Mouse (Mus musculus): ENCODE measurements at regions not wholly inside any gene's neighbourhood (a gene's known extent, or its start where the extent isn't known, plus 50 kb on each side); places are given as distances from the start of the nearest gene placed in this dataset.

DNA sequence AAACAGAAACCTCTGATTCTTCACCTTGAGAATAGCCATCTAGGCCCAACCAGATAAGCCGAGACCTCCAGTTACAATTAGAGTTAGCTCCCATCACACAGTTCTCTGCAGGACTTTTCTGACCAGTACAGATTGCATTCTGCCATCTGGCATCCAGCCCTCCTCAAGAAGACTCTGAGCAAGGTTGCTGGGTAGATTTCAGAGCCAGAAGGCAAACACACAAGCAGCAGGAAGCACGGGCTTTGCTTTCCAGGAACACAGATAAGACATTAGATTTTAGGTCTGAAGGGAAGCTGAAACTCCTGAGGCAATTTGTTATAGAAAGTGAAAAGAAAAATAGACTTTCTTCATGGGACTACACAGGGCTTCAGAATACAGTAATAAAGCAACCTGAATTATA is 630.9 kb upstream of the Intu start:
- ATAC-seq (ENCODE audit: insufficient number of reproducible peaks, low FRiP score, low TSS enrichment): no peak

DNA sequence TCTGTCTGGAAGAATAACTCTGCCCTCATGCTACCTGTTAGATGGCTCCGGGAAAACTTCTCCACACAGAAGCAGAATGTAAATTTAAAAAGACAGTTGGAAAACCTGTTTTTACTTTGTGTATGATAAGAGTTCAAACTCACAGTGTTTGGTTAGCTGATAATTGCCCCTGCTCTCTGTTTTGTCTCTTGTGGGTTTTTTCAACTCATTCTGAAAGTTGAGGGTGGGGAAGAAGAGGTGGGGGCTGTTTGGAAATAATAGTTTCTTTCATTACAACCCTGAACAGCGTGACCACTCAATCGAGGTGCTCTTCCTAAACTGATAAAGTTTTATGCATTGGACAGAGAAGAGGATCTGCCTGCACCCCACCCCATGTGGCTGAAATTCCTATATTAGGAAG is 626.7 kb upstream of the Intu start:
- no peak for ATAC-seq (ENCODE audit: insufficient number of reproducible peaks, low FRiP score, low TSS enrichment)

DNA sequence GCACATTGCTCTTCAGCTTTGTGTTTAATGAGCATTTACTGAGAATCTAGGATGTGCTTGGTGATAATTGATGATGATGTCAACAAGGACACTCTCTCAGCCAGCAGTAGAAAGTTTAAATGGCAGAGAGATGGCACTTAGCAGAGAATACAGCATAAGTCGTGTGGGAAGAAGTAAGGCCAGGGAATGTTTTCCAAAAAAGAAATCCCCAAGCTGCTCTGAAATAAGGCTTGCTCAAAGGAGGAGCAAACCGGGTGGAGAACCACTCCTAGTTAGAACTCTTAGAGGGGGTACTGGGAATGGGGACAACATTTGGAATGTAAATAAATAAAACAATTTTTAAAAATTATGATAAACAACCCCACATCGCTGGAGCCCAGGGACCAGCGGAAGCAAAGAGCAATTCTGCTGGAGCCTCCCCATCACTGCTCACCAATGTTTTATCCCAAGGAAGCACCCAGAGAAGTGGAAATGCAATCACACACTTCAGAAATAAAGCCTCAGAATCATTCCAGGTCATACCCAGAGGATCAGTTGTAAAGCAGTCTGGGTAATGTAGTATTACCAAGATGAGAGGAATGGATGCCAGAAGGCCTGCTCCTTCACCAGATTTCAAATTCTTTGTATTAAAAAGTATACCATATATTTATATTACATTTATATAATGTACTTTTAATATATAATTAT is 622.3 kb upstream of the Intu start:
- ATAC-seq (ENCODE audit: insufficient number of reproducible peaks, low FRiP score, low TSS enrichment): no peak

DNA sequence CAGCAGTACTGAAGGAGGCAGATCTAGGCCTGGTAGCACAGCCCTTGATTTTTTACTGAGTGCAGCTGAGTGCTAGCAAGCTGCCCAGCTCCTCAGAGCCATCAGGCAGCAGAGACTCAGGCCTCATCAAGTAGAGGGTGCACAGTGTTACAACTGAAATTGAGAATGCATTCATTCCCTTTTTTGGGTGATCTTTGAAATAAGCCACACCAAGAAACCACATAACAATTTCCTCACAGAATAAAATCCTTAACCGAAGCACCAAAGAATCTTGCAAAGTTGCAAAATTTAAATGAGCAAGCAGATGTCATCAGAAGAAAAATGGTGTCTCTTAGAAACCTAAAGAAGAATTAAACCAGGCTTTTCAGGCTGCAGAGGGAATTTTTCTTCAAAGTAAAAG is 621.4 kb upstream of the Intu start:
- no peak for ATAC-seq (ENCODE audit: insufficient number of reproducible peaks, low FRiP score, low TSS enrichment)

DNA sequence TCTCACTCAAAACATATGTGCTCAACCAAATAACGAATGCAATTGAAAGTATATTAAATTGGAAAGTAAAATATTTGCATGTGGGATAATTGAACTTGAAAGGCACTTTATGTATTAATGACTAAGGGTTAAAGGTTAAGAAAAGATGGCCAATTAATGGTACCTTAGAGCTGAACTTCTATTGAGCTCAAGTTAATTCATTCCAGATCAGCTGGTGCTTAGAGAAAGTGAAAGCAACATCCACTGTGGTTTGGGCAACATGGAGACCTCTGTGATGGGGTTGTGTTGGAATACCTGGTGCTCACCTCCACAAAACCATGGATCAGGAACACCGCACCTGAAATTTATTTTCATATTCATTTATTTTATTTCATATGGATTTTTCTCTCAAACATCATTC is 612.5 kb upstream of the Intu start:
- no peak for ATAC-seq (ENCODE audit: insufficient number of reproducible peaks, low FRiP score, low TSS enrichment)

DNA sequence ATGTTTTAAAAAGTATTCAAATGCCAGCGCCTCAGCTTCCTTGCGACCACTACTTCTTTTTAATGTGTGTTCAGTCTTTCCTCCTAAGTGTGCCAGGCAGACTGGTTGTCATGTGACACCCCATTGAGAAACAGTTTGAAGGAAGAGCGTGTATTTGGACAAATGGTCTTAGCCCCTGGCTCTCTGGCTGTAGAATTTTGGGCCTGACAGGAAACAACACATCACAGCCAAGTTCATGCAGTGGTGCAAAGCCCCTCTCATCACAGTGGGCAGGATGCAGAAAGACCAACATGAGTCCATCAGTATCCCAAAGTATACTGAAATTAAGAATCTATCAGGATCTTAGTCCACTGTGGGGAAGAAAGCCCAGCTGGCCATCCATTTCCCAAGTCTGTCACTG is 605.6 kb upstream of the Intu start:
- ATAC-seq (ENCODE audit: insufficient number of reproducible peaks, low FRiP score, low TSS enrichment): no peak

DNA sequence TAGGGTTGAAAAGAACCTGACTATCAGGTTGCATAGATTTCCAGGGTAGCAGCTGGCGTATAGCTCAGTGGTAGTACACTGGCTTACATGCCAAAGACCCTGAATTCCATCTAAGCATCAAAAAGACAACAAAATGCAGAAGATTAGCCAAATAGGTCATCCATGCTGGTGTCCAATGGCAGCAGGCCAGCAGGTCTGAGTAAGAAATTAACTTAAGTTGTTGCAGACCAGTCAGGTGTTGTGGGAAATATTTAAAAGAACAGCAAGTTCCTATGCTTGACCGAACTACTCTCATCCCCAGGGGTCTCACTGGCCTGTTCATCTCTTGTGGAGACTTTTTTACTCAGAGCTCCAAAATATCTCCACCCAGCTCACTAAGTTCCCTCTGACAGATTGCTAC is 602.7 kb upstream of the Intu start:
- ATAC-seq (ENCODE audit: insufficient number of reproducible peaks, low FRiP score, low TSS enrichment): no peak

DNA sequence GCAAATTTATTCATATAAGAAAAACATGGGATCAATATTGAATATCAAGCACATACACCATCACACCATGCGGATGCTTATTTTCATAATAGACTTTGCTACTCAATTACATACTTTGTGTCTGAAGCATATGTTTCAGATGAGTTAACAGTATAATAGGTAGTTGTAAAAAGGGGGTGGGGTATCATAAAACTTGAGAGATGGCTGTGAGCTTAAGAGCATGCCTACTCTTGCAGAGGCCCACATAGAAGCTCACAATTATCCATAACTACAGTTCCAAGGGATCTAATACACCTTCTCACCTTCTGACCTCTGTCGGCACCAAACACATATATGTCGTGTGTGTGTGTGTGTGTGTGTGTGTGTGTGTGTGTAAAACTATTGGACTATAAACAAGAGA is 597.7 kb upstream of the Intu start:
- no peak for ATAC-seq (ENCODE audit: insufficient number of reproducible peaks, low FRiP score, low TSS enrichment)

DNA sequence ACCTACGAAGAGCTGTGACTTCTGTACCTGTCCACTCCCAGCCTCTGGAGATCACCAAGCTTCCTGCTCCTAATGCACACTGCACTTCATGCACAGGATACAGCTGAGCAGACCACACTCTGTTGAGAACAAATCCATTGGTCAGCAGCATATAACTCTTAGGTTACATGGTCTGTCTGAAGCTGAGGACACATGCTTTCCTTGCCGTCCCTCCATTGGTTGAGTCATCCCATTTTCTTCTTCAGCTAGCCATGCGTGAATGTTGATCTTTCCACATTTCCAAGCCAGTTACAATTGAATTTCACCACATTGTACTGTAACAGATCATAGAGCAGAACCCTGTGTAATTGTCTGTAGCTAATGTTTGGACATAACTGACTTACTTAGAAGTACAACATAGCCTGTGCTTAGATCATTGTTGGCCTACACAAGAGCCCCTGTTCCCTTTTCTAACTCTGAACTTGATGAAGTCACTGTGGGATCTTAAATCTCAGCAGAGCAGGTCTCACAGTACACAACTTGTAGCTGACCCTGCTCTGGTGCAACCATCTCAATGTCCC is 593.3 kb upstream of the Intu start:
- ATAC-seq (ENCODE audit: insufficient number of reproducible peaks, low FRiP score, low TSS enrichment): no peak

DNA sequence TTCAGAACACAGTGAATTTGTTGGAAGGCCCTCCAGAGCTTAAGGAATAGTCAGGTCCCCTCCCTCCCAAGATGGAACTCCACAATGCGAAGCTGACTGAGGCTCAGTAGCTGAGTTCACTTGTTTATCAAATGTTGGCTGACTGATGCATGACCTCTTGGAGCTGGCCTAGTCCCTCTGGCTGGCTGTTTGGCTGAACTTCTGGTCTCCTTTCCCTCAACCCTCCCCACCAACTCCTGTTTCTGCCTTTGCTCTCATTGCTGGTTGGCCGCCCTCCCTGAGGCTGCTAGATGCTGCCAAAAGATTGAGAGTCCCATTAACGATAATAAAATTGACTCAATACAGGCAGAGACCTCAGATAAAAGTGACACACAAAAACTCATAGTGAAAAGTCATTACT is 586.5 kb upstream of the Intu start:
- ATAC-seq (ENCODE audit: insufficient number of reproducible peaks, low FRiP score, low TSS enrichment): no peak

DNA sequence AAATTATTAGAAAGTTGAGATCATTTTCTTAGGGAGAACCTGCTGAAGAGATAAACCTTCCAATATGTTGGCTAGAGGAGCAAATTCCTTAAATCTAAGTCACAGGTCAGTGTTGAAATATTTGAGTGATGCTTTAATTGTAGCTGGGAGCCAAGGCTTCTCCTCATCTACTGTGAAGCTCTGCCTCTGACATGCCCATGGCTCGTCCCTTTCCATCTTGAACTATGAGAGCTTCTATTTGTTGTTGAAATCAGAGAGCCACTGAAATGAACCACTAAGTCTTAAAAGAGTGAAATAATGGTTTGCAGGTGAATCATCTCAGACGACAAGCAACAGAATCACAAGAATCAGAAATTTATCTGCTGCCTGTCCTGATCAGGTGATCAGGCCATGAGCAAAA is 579.0 kb upstream of the Intu start:
- ATAC-seq (ENCODE audit: insufficient number of reproducible peaks, low FRiP score, low TSS enrichment): no peak

DNA sequence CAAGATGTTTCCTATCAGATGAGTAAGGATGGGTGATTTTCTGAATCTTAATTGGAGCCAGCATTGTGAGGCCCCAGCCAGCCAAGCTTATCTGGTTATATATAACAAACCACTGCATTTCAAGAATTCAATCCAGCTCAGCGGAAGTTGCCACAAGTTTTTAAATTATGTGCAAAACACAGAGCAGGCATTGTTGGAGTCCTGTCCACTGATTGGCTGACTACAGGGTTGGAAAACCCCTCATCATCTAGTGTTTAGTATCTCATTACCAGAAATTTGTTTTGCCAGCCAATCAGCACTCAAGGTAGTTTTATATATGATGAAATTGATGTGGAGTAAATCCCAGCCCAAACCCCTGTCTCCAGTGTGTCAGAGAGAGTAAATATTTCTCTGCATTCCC is 578.5 kb upstream of the Intu start:
- no peak for ATAC-seq (ENCODE audit: insufficient number of reproducible peaks, low FRiP score, low TSS enrichment)

DNA sequence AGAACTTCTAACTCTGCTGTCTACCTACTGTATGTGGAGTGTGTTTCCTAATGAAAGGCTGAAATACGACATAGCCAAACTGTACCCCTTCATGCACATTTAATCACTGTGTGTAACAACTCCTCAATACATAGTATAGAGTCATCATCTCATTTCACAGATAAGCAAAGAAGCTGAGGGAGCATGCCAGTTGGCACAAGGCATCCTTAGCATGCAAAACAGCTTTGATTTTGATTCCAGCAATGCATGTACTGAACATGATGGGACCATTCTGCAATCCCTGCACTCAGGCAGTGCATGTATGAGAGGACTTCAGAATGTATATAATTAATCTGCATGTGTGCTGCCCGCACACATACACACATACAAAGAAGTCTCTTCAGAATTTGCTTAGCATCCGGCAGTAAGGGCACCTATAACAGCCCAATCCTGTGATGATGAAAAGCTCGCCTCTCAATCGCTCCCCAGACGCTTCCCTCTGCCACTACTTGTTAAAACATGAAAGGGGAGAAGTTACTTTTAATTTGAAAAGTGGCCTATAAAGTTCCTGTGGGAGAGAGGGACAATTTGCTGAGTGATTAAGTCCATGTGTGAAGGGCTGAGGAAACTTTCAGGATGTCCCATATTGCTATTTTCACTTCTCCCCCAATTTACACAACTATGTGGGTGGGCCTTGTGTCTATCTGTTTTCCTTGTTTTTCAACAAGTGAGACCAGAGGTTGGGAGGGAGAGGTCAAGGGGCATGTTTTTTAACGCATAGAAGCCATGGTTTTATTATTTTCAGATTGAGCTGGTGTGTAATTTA is 569.0 kb upstream of the Intu start:
- ATAC-seq (ENCODE audit: insufficient number of reproducible peaks, low FRiP score, low TSS enrichment): no peak

DNA sequence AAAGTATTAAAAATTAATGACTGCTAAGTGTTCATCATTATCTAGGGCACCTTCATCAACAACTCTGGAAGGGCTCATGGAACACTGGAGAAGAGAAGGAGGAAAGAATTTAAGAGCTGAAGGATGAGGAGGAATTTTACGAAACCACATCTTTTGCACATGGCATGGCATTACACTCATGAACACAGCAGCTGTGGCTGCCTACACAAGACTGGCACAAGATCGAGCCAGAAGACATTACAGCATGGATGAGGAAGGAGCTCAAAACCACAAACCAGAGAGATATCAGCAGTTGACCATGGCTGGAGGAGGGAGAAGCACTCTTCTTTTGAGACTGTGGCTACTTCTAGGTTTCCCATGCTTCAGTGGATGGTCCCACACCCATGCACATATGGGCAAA is 565.7 kb upstream of the Intu start:
- ATAC-seq (ENCODE audit: insufficient number of reproducible peaks, low FRiP score, low TSS enrichment): no peak

DNA sequence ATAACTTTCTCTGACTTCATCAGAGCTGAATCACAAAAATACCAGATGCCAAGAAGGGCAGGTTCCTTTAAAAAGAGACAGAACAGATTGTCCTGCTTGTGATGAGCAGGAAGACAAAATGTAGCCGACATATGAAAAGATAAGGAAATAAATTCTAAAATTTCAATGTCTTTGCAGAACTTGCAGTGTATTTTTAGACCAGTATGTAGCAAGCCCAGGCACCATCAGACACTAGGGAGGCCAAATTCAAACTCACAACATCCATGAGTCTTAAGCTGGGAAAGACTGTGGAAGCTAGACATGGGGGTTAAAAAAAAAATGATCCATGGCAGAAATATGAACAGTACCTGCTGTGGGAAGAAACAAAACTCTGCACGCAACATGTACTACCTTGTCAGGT is 564.7 kb upstream of the Intu start:
- ATAC-seq (ENCODE audit: insufficient number of reproducible peaks, low FRiP score, low TSS enrichment): no peak

DNA sequence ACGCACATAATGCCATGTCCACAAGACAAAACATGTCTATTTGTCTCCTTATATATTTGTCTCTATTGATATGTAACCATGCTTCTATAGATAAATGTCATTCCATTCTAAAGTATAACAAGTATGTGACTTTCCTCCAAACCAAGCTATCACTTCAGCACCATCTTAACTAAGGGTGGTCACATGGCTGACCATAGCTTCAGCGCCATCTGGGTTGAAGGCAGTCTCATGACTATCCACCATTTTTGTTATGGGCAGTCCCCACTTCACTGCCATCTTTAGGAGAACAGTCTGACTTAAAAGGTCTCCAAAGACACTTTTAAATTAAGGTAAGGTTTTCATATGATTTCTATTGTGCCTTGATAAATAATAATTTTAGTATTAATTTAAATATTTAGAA is 554.1 kb upstream of the Intu start:
- ATAC-seq (ENCODE audit: insufficient number of reproducible peaks, low FRiP score, low TSS enrichment): no peak

DNA sequence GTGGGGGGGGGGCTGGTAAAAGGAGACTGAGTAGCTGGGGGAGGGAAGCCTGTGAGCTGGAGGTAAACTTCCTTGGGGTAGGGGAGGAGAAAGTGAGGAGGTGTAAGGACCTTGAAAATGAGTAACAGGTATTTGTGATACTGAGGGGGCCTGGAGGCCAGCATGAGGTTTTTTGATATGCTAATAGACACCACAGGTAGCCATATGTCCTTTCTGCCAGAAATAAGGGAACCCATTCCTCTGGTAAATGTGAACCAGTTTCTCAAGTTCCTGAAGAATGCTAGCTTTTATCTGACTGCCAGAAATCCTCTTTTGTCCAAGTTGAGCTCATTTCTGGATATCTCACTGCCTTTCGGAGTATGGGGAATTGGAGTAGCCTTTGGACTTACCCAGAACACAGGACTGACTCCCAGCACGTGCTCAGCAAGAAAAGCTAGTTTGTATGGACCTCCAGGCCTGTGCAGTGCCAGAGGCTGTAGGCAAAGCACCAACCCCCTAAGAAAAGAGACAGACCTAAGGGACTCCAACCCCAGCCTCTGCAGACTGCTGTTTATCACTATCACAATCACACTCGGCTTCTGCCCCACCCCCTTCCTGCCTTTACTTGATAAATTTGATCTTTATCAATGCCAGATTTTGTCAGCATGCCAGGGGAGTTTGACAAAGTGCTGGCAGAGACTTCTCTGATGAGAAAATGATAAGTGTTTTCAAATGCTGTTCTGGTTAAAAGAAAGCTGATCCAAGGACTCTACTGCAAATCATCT is 552.0 kb upstream of the Intu start:
- ATAC-seq (ENCODE audit: insufficient number of reproducible peaks, low FRiP score, low TSS enrichment): no peak

DNA sequence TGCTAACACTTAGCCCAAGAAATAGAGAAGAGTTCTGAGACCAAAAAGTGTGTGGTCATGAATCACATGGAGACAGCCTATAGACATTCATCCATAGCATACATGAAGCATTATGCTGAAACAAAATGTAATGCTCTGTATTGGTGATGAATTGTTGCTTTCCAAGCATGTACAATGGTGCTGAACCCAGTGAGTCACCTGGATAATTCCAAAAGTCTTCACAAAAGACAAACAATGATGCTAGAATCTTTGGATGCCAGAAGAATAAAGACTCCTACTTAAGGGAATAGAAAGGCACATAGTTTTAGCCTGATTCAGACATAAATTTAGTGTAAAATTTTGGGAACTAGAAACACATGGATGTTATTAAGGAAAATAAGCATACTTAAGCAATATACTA is 548.4 kb upstream of the Intu start:
- ATAC-seq (ENCODE audit: insufficient number of reproducible peaks, low FRiP score, low TSS enrichment): no peak

DNA sequence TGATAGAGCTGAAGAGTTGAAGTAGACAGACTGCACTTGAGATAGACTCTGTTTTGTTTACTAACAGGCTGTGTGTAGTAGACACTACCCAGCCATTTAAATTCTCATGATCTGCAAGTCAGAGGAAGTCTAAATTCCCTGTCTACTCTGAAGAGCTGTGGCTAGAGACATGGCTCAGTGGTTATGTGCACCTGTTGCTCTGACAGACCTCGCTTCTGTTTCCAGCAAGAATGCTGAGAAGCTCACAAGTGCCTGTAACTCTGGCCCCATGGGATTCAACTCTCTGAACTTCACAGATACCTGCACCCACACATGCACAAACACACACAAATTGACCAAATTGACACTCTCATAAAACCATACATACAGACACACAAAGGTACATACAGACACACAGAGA is 543.4 kb upstream of the Intu start:
- ATAC-seq (ENCODE audit: insufficient number of reproducible peaks, low FRiP score, low TSS enrichment): no peak

DNA sequence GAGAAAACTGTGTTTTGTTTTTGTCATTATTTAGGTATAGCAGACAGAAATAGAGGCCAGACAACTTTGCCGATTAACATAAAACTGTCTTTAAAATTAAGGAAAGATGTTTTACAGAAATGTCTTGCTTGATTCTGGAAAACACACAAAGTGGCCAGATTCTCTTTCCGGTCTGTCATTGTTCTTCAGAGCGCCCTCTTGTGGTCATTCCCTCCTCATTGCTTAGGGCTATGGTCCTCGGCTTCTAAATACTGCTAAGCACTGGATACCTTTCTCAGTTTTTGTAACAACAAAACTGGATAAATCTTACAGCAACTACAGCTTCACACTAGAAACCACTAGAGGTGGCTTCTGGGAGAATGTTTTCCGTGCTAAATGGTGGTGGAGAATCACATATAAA is 532.5 kb upstream of the Intu start:
- no peak for ATAC-seq (ENCODE audit: insufficient number of reproducible peaks, low FRiP score, low TSS enrichment)

DNA sequence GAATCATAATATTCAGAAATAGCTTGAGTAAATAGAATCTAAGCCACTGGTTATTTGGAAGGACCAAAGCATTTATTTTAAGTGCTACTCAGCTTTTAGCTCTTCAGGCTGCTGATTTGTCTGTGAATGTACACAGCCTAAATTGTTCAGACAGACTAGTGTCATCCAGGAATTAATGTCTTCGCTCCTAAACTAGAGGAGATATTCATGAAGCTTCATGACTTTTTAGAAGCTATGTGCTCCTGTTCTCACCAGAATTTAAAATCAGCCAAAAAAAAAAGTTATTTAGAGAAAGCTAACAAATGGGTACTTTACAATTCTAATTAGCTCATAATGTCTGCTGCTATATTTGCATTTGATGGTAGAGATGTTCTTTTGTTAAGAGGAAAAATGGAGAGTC is 531.2 kb upstream of the Intu start:
- no peak for ATAC-seq (ENCODE audit: insufficient number of reproducible peaks, low FRiP score, low TSS enrichment)

All from cerebellum, adult (tissue).